Mouse (Mus musculus): ENCODE measurements around the gene Zfp869. TPM values are rescaled to one million over a fixed set of nuclear protein-coding genes. Genes with fewer than 3 reads are reported as not detected.
"Not testable (repeated sequence)": the region's sequence is repeated elsewhere in the genome, so short reads cannot be mapped to it uniquely, and the experiment has no call there.

Zfp869 gene
- polyA plus RNA-seq (2015; fragmentation: Nextera tagmentation; extraction: Ambion mirVana) = 22.8 and 24.9 TPM in 2 replicates

DNA sequence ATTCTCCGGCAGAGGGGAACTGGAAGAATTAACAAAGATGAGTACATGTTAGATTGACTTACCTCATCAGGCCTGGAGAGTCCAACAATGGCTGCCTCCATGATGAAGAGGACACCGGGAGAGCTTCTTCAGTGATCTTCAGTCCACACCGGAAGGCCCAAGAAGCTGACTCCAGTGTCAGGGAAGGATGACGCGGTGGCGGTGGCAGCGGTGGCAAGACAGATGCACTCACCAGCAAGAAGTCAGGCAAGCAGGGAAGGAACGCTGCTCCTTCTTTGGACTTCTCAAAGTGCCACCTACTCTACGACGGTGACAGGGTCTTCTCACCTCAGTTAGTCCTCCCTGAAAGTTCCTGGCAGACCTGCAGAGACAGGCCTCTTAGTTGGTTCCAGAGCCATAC is at the start of gene Zfp869:
TSS of gene Zfp869 (minus strand) at position 101 of the 400 bp plus-strand sequence.
- H3K9me3 ChIP-seq; ATAC-seq (ENCODE audit: low FRiP score, low read depth); H3K9ac ChIP-seq; H3K27ac ChIP-seq (replicated peaks); H3K4me3 ChIP-seq; H3K27me3 ChIP-seq; H3K4me2 ChIP-seq: not testable (repeated sequence)
- 98% methylated on average over 10 of the region's 10 CpGs for WGBS
- peaks cover 21% of the 10 kb centered on the region for H3K4me1 ChIP-seq (replicated peaks)
- H3K36me3 ChIP-seq = peaks cover 47% of the 10 kb centered on the region

DNA sequence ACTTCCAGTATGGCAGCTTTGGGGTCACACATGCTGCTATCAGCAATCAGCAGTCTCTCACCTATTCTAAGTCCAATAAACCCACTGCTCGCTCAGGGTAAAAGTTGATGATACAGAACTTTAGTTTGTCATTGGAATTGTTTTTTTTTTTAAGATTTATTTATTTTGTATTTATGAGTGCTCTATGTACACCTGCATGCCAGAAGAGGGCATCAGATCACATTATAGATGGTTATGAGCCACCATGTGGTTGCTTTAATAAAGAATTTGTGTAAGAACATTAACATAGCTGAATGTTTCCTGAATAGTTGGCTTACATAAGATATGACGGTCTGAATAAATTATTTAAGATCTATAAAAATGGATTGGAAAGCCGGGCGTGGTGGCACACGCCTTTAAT is 47.8 kb upstream of the Zfp869 start:
- peaks cover 22% of the 10 kb centered on the region for H3K36me3 ChIP-seq
- no peak for ATAC-seq (ENCODE audit: low FRiP score, low read depth)
- H3K9ac ChIP-seq = no peak overlapping the region
- no peak overlapping the region for H3K4me3 ChIP-seq
- no peaks in the 10 kb centered on the region for H3K27me3 ChIP-seq
- no peaks in the 10 kb centered on the region for H3K4me1 ChIP-seq (replicated peaks)
- H3K9me3 ChIP-seq = no peaks in the 10 kb centered on the region
- WGBS = 94% methylated on average over 5 of the region's 5 CpGs
- H3K27ac ChIP-seq (replicated peaks) = no peak overlapping the region
- no peak overlapping the region for H3K4me2 ChIP-seq

DNA sequence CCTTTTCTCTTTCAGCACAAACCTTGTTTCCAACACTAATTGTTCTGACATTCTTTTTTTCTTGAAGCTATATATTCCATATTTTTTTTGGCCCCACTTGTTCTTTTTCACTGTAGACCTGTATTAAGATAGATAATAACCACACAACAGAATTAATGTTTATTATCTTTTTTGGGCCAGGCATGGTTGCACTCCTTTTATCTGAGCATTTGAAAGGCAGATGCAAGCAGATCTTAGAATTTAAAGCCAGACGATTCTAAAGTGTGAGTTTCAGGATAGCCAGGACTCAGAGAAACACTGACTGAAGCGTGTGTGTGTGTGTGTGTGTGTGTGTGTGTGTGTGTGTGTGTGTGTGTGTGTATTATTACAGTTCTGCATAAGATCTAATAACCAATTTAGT is 41.9 kb upstream of the Zfp869 start:
- no peaks in the 10 kb centered on the region for H3K9me3 ChIP-seq
- no peak for ATAC-seq (ENCODE audit: low FRiP score, low read depth)
- H3K4me3 ChIP-seq = no peak overlapping the region
- no peak overlapping the region for H3K4me2 ChIP-seq
- 91% methylated on average over 2 of the region's 2 CpGs for WGBS
- H3K4me1 ChIP-seq (replicated peaks) = peaks cover 17% of the 10 kb centered on the region
- H3K27me3 ChIP-seq = no peaks in the 10 kb centered on the region
- H3K36me3 ChIP-seq = peaks cover 15% of the 10 kb centered on the region
- H3K27ac ChIP-seq (replicated peaks) = no peak overlapping the region
- H3K9ac ChIP-seq = no peak overlapping the region

DNA sequence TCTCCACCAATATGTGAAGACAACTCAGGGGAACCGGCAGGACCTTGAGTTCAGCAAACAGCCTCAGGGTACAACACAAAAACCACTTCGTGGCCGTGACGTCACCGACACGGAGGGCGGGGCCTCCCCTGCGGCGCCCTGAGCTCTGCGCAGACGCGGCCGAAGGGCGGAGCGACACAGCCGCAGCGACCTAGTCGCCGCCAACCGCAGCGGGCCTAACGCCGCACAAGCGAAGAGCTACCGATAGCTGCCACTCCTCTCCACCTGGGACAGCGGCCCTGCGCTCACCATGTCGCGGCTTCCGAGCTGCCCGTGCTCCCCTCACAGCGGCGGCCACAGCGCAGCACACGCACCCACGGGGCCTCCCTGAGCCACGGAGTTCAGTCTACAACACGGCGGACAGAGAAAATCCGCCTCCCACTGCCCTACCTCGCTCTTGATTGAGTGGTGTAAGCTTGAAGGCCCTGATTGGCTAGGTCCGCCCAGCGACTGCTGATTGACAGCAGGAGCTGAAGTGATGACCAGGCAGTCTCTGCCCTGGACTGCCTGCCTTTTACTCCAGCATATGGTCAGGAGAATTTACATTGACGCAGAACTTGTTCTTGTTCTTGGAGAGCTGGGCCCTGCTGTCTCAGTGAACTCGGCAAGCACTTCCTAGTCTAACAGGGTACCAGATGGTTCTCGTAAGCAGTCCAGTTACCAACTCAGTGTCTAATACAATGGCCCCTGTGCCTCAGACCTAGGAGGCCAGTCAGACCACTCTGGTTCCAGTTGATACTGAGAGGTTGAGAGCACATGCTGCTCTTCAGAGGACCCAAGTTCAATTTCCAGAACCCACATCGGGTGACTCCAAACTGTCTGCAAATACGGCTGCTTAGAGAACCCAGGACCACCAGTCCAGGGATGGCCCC is 39.3 kb upstream of the Zfp869 start, which contains the start of gene Zfp963:
TSS of gene Zfp963 (minus strand) at position 427 of the 911 bp plus-strand sequence.
- Histone ChIP-seq H3K27me3 (no peaks in the 10 kb centered on the region), H3K4me1 (replicated peaks) (peaks cover 17% of the 10 kb centered on the region), H3K9me3 (no peaks in the 10 kb centered on the region), H3K36me3 (no peaks in the 10 kb centered on the region), H3K9ac (peak within 1 kb of the TSS; percentile 99), H3K4me3 (peak within 1 kb of the TSS; percentile 90), H3K27ac (replicated peaks) (peak within 1 kb of the TSS; percentile 100), H3K4me2 (peak within 1 kb of the TSS; percentile 66)
- 3% methylated on average over 48 of the region's 48 CpGs for WGBS
- peak; percentile 99 for ATAC-seq (ENCODE audit: low FRiP score, low read depth)

DNA sequence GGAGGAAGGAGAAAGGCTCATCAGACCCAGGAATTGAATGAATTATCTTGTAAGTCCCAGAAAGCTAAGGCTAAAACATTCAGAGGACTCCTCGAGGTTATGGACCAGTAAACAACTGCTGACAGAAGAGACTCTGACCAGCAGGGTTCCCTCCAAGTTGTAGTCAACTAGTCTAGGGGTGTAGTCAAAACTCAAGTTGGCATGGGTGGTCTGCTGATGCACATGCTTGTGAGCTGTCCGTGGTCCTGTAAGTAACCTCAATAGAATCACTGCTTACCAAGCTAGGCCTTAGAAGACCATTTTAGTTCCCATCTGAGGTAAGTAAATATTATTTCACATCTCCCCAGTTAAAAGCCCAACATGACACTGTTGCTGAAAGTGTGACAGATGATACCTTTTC is 30.7 kb upstream of the Zfp869 start:
- Histone ChIP-seq H3K4me2 (no peak overlapping the region), H3K9me3 (no peaks in the 10 kb centered on the region), H3K36me3 (peaks cover 25% of the 10 kb centered on the region), H3K27ac (replicated peaks) (no peak overlapping the region), H3K9ac (no peak overlapping the region), H3K4me3 (no peak overlapping the region), H3K4me1 (replicated peaks) (no peaks in the 10 kb centered on the region), H3K27me3 (no peaks in the 10 kb centered on the region)
- 83% methylated on average over 2 of the region's 2 CpGs for WGBS
- no peak for ATAC-seq (ENCODE audit: low FRiP score, low read depth)

DNA sequence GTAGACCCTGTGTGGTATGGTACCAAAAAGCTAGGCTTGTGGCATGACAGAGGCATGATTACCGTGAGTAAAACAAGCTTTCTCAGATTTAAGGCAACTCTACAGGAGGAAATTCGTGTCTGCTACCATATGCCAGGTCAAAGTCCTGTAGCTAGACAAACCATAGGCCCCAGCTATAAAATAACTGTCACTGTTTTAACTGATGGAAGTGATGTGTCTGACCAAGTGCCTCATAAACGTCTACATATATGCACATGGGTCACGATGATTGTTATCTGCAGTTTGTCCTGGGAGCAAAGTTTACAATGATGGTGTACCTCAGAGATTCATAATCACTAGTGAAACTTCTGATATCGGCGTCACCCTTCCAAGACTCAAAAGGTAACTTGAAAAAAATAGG is 30.2 kb upstream of the Zfp869 start:
- no peak overlapping the region for H3K27ac ChIP-seq (replicated peaks)
- no peaks in the 10 kb centered on the region for H3K9me3 ChIP-seq
- no peak overlapping the region for H3K9ac ChIP-seq
- H3K4me3 ChIP-seq = no peak overlapping the region
- ATAC-seq (ENCODE audit: low FRiP score, low read depth) = no peak
- peaks cover 25% of the 10 kb centered on the region for H3K36me3 ChIP-seq
- H3K27me3 ChIP-seq = no peaks in the 10 kb centered on the region
- no peaks in the 10 kb centered on the region for H3K4me1 ChIP-seq (replicated peaks)
- no peak overlapping the region for H3K4me2 ChIP-seq
- 87% methylated on average over 6 of the region's 6 CpGs for WGBS

DNA sequence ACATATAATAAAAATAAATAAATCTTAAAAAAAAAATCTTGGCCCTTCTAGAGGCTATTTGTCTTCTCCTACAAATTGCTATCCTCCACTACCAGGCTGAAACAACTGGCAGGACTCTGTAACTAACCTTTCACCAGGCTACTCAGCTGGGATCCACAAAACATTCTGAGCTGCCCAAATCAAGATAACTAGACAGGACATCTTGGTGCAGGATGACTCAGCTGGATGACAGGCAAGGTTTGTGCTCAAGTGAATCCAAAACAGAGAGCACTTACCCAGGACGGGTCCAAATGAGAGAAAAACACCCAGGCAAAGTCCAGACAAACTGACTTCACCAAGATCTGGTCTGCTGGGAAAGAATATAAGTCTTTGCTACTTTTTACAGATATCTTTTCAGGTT is 25.0 kb upstream of the Zfp869 start:
- no peaks in the 10 kb centered on the region; the same call in 1 of the 2 replicates for H3K9me3 ChIP-seq
- no peak overlapping the region for H3K9ac ChIP-seq
- no peak overlapping the region for H3K27ac ChIP-seq (replicated peaks)
- H3K4me2 ChIP-seq = no peak overlapping the region
- H3K36me3 ChIP-seq = no peaks in the 10 kb centered on the region
- WGBS = 92% methylated on average over 1 of the region's 1 CpGs
- no peaks in the 10 kb centered on the region for H3K27me3 ChIP-seq
- no peak for ATAC-seq (ENCODE audit: low FRiP score, low read depth)
- no peaks in the 10 kb centered on the region for H3K4me1 ChIP-seq (replicated peaks)
- no peak overlapping the region for H3K4me3 ChIP-seq

DNA sequence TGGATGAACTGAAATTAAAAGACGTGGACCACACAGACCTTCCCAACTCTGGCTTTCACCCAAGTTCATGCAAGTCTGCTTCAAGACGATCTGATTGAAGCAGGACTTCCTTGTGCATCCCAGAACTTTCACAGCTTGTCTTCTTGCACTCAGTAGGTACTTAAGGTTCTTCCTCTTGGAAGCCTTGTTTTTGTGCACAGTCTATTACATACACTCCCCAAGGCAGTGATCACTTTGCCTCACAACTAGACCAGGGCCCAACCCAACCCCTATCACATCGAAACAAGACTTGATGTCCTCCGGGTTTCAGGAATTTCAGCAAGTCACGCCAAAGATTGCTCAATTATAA is 6.7 kb upstream of the Zfp869 start:
- Histone ChIP-seq H3K4me1 (replicated peaks) (peaks cover 28% of the 10 kb centered on the region), H3K36me3 (no peaks in the 10 kb centered on the region), H3K9me3 (no peaks in the 10 kb centered on the region), H3K4me3 (peak overlapping the region; percentile 86), H3K4me2 (peak overlapping the region; percentile 57), H3K27me3 (no peaks in the 10 kb centered on the region), H3K27ac (replicated peaks) (peak overlapping the region; percentile 100), H3K9ac (no peak overlapping the region)
- 47% methylated on average over 5 of the region's 5 CpGs for WGBS
- no peak for ATAC-seq (ENCODE audit: low FRiP score, low read depth)

DNA sequence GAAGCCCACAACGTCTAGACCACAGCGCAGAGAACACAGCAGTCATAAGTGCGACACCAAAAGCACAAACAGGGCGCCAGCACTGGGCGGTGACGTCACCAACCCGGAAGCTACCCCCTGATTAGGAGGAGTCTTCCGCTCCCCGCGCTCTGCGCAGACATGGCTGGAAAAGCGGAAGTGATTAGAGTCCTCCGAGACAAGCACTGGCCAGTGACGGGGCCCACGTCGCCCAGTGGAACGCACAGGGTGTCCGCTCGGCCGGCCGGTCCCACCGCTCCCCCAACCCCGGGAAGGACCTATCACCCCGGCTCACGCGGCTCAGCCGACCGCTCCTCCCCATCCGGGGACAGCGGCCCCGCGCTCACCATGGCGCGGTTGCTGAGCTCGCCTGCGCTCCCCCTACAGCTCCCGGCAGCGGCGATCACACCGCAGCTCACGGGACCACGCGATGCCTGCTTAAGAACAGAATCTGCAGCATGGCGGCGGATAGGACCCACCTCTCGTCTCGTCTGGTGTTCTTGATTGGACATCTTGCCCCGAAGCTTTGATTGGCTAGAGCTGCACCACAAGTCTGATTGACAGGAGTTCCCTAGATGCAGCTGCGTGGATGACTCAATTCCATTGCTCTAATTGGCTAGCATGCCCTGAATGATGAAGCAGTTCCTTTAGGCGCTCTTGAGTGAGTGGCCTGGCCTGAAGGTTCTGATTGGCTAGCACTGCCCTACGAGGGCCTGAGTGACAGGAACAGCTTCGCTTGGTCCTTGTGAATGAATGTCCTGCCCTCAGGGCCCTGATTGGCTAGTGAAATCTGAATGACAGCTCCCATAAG is 6.1 kb upstream of the Zfp869 start:
- Histone ChIP-seq H3K27ac (replicated peaks) (peak overlapping the region; percentile 100), H3K9me3 (no peaks in the 10 kb centered on the region), H3K4me3 (peak overlapping the region; percentile 86), H3K4me2 (peak overlapping the region; percentile 57), H3K4me1 (replicated peaks) (peaks cover 28% of the 10 kb centered on the region), H3K27me3 (no peaks in the 10 kb centered on the region), H3K36me3 (no peaks in the 10 kb centered on the region), H3K9ac (peak overlapping the region; percentile 95)
- under 1% methylated on average over 52 of the region's 52 CpGs for WGBS
- ATAC-seq (ENCODE audit: low FRiP score, low read depth) = peak; percentile 99

DNA sequence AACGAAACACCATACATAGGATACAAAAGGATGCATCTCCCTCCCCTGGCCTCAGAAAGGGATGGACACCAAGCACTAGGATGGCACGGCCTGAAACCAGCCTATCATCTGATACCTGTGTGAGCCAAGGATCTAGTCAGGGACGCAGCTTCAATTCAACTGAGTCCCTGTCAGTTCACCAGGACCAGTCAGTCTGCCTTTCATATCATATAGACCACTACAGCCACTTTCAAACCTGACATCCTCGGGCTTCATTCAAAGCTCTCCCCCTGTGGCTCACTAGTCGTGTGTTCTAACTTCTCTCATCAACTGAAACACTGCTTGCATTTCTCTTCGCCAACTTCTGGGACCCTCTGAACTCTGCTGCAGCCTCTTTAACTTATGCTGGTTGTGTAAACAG is 4.8 kb upstream of the Zfp869 start:
- Histone ChIP-seq H3K4me1 (replicated peaks) (peaks cover 28% of the 10 kb centered on the region), H3K9me3 (no peaks in the 10 kb centered on the region), H3K9ac (0 out of 2 replicates have a peak overlapping the region, but pooled peaks have one; percentile 14), H3K36me3 (no peaks in the 10 kb centered on the region), H3K4me3 (peak overlapping the region; percentile 86), H3K27ac (replicated peaks) (no peak overlapping the region), H3K4me2 (peak overlapping the region; percentile 57), H3K27me3 (no peaks in the 10 kb centered on the region)
- 84% methylated on average over 6 of the region's 6 CpGs for WGBS
- ATAC-seq (ENCODE audit: low FRiP score, low read depth) = no peak

DNA sequence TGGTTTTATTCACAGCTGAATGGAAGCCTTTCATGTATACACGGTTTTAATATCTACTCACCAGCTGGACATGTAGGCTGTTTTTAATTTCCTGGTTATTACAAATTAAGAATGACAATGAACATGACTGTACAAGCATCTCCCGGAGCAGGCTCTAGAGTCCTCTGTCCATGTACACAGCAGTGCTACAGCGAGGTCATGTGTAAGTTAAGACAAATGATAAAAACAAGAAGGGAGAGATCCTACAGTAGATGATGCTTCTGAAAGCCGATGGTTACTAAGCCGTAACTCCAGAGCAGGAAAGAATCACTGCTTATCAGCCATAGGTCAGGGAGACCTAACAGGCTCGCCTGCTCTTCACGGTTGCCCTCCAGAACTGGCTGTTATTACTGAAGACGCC is 3.0 kb upstream of the Zfp869 start:
- ATAC-seq (ENCODE audit: low FRiP score, low read depth) = no peak
- Histone ChIP-seq H3K27ac (replicated peaks) (no peak overlapping the region), H3K36me3 (peaks cover 18% of the 10 kb centered on the region), H3K9me3 (no peaks in the 10 kb centered on the region), H3K4me2 (no peak overlapping the region), H3K4me1 (replicated peaks) (peaks cover 28% of the 10 kb centered on the region), H3K9ac (no peak overlapping the region), H3K4me3 (no peak overlapping the region), H3K27me3 (no peaks in the 10 kb centered on the region)
- 91% methylated on average over 8 of the region's 8 CpGs for WGBS

DNA sequence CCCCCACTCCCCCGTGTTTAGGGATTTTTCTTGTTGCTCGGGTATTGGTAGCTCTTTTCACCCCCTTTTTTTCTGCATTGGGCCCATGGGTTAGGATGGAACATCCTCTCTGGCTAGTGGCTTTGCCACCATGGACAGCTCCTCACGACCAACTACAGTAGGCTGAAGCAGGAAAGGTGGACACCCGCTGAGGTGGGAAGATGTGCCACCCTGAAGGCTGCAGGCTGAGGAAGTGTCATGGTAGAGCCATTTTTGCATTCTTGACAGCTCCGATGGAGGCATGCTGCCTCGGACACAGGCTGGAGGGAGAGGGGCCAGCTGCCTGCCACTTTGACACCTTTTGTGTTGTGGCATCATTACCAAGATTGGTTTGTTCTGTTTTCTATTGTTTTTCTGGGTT is 8.7 kb downstream of the Zfp869 start:
- Histone ChIP-seq H3K4me2 (no peak overlapping the region), H3K4me3 (no peak overlapping the region), H3K36me3 (peaks cover 39% of the 10 kb centered on the region), H3K4me1 (replicated peaks) (no peaks in the 10 kb centered on the region), H3K9ac (no peak overlapping the region), H3K27ac (replicated peaks) (no peak overlapping the region), H3K27me3 (no peaks in the 10 kb centered on the region), H3K9me3 (no peaks in the 10 kb centered on the region)
- WGBS = 77% methylated on average over 6 of the region's 6 CpGs
- ATAC-seq (ENCODE audit: low FRiP score, low read depth) = no peak

All from hindbrain, embryonic 15.5 days (tissue).